Mouse (Mus musculus) CD4-positive, CD25-positive, alpha-beta regulatory T cell, adult 2 months (primary cell): ENCODE measurements around the gene Tmed4.
"Not testable (repeated sequence)": the region's sequence is repeated elsewhere in the genome, so short reads cannot be mapped to it uniquely, and the experiment has no call there.

Experiments used
- DNase-seq: peaks from one replicate; pipeline ENCODE4 v3.0.0-alpha.2; 2012; ENCODE audit warnings: low read depth, low spot score

Tmed4 gene

GRCm38 (mm10) chr11:6273607-6274006, 1.1 kb downstream of the Tmed4 start:
- no peak for DNase-seq

GRCm38 (mm10) chr11:6267320-6268254, 7.1 kb downstream of the Tmed4 start, which contains the start of gene Ddx56:
Ddx56 (minus strand) TSS chr11:6267772.
- peak; percentile 96 for DNase-seq

DNA sequence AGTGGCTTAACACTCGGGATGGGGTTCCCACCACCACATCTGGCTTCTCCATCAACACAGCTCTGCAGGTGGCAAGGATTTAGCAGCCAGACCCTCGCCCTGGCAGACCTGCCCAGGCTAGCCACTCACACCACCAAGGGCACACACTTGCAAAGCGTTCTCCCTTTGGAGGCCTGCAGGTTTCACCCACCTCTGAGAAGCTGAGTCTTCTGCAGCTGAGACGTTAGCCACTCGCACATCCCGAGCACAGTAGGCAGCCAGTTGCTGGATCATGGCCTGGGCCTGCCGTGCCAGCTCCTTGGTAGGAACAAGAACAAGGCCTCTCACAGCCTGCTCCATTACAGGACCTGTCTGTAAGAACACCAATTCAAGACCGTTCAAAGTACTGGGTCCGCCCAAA, 8.0 kb downstream of the Tmed4 start:
- no peak for DNase-seq

DNA sequence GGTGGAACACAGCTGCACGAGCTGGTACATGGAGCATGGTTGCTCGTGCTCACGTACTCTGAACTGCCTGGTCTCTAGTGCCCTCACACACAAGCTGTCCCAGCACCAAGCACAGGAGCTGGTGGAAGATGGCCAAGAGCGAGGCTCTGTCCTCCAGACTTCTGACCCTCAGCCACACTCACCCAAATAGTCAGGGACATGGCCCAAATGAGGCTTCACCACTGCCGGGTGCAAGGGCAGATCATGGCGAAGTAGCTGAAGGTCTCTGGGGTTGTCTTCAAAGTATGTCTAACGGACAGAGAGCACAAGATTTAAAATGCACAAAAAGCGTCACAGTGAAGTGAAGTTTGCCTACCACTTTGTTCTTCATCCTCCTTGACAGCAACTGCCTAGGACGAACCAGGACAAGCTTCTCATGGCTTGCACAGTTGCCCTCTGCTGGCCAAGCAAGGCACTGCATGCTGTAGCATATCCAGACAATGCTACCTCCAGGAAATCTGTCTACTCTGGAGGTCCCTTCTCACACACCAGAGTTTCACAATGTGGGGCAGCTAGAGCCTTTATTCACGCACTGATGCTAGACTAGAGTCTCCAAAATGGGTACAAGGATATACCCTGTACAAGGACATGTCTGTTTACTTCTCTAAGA, 13.1 kb downstream of the Tmed4 start:
- peak; percentile 87 for DNase-seq

GRCm38 (mm10) chr11:6259413-6259812, 15.3 kb downstream of the Tmed4 start:
- DNase-seq = no peak

DNA sequence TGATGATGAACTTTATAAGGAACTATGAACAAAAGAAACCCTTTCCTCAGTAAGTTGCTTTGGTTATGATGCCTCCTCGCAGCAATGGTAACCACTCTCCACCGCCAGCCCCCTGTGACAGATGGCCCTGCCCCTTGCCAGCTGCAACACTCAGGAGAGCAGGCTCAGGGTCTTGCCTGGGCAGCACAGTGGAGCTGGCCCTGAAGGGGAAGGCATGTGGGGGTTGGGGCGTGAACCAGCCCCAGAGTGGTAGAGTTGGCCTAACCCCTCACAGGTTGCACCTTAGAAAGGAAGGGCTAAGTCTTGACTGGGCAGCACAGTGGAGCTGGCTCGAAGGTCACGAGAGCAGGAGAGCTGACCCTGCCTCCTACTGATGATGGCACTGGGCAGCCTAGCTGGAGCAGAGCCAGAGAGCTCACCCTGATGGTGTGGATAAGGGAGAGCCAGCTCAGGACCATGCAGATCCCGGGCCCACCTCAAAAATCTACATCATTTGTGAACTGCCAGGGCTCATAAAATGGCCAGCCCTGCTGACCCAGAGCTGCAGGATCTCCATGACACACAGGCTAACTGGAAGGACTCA, 18.1 kb downstream of the Tmed4 start:
- DNase-seq = no peak

- DNase-seq = not testable (repeated sequence)
Measured at GRCm38 (mm10) chr11:6254602-6255001, 20.1 kb downstream of the Tmed4 start.

GRCm38 (mm10) chr11:6252824-6253223, 21.8 kb downstream of the Tmed4 start:
- no peak for DNase-seq

GRCm38 (mm10) chr11:6252248-6252647, 22.4 kb downstream of the Tmed4 start:
- no peak for DNase-seq

GRCm38 (mm10) chr11:6244707-6245106, 30.0 kb downstream of the Tmed4 start:
- DNase-seq = no peak

GRCm38 (mm10) chr11:6233025-6233424, 41.6 kb downstream of the Tmed4 start:
- DNase-seq = no peak

DNA sequence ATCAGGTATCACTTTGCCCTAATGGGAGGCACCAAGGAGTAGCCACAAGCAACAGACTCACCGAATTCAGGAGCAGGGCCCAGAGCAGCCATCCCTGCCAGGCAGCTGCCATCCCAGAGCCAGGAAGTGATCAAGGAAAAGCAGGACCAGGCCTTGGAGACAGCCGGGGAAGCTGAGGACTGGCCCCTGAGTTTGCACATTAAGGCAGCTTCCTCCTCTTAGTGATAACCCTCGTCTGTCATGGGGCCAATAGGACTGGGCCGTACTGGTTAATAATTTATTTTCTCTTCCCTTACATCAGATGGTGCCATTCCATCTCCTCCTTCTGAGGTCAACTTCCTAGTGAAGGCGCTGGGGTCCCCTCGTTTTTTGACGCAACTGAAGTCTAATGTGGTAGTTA, 44.7 kb downstream of the Tmed4 start, which contains the start of gene Npc1l1:
Gene Npc1l1, minus strand, starts transcription at position 132 of the 400 bp plus-strand sequence.
- DNase-seq = no peak

DNA sequence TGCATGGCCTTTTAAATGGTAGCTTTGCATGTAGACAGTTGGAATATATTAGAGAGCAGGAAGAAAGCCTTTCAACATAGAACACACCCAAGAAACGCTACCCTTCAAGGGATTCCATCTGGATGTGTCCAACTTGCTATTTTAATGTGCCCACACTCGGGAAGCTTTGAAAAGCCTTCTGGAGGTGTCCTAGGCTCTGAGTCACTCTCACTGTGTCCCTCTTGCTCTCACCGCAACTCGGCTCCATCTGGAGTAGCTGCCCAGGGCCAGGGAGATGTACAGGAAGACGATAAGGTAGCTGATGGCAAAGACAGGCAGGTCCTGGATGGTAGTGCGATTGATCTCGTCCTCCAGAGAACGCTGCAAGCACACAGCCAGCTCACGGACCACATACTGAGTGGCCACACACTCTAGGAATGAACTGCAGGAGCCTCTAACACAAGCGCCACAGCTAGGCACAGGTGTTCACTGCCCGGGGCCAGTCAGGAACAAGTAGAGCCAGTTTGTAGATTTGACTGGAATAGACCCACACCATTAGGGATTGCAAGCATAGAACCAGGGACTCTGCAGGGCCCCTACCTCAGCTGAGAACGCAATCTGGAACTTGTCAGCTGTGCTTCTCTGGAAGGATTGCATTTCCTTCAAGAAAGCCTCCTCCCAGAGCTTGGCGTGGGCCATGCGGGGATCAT, 50.0 kb downstream of the Tmed4 start:
- DNase-seq = no peak

DNA sequence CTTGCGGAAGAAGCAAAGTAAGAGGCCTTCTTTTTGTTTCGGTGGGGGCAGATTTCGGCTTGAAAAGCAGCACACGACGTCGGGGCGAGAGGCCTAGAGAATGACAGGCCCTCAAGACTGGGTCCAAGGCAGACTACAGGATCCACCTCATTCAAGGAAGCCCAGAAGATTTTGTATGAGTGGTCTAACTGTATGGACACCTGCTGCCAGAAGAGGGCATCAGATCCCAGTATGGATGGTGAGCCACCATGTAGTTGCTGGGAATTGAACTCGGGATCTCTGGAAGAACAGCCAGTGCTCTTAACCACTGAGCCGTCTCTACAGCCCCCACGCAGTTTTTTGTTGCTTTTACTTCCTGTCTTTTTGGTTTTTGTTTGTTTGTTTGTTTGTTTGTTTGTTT, 52.5 kb downstream of the Tmed4 start:
- no peak for DNase-seq
